Mouse (Mus musculus) lung, postnatal 0 days (tissue): ENCODE results near the gene Pecr.

Experiments
- CTCF ChIP-seq: IDR thresholded peaks from 2 replicates; pipeline ENCODE4 v1.5.1; 2016; ENCODE audit warnings: antibody characterized with exemption, mild to moderate bottlenecking
- EP300 ChIP-seq: IDR thresholded peaks from 2 replicates; pipeline ENCODE4 v1.6.1; 2016; ENCODE audit warnings: antibody characterized with exemption, mild to moderate bottlenecking, control low read depth

- TF ChIP-seq CTCF (peak; percentile 49), EP300 (no peak)
Observed at GRCm38 (mm10) chr1:72220008-72220407, 64.1 kb downstream of the Pecr start.
